Mouse (Mus musculus): Measurements from ENCODE around the gene Camk2g.

Gene Camk2g

DNA sequence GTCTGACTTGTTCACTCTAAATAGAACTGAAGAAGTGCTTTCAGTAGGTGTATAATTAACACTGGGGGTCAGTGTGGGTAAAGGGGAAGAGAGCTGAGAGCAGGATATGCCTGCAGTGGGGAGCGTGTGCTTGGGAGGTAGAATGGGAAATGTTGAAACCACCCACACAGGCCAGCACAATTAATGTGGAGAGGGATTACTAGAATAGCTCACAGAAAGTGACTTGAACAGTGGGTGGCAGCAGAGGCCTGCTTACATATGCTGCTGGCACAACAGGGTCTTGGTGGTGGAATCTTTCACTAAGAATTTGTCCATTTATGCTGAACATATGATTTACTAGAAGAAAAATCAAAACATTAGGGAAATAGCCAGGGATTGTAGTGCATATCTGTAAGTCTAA lies 96.9 kb downstream of the Camk2g start:
- DNase-seq = peak; percentile 39

DNA sequence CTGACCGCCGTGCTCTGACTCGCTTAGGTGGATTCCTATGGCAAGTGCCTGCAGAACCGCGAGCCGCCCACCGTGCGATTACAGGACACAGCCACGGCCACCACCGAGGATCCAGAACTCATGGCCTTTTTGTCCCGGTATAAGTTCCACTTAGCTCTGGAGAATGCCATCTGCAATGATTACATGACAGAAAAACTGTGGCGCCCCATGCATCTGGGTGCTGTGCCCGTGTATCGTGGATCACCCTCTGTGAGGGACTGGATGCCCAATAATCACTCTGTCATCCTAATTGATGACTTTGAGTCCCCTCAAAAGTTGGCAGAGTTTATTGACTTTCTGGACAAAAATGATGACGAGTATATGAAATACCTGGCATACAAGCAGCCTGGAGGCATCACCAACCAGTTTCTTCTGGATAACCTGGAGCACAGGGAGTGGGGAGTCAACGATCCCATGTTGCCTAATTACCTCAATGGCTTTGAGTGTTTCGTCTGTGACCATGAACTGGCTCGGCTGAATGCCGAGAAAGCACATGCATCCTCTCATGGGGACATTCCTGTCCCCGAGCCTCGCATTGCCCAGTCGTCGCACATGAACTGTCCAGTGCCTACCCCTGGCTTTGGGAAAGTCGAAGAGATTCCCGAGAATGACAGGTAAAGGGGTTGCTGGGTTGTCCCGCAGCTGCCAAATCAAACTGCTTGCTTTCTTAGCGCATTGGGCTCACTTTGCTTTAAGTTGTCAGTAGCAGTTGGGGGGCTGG lies 97.9 kb downstream of the Camk2g start:
- no peak for DNase-seq

DNA sequence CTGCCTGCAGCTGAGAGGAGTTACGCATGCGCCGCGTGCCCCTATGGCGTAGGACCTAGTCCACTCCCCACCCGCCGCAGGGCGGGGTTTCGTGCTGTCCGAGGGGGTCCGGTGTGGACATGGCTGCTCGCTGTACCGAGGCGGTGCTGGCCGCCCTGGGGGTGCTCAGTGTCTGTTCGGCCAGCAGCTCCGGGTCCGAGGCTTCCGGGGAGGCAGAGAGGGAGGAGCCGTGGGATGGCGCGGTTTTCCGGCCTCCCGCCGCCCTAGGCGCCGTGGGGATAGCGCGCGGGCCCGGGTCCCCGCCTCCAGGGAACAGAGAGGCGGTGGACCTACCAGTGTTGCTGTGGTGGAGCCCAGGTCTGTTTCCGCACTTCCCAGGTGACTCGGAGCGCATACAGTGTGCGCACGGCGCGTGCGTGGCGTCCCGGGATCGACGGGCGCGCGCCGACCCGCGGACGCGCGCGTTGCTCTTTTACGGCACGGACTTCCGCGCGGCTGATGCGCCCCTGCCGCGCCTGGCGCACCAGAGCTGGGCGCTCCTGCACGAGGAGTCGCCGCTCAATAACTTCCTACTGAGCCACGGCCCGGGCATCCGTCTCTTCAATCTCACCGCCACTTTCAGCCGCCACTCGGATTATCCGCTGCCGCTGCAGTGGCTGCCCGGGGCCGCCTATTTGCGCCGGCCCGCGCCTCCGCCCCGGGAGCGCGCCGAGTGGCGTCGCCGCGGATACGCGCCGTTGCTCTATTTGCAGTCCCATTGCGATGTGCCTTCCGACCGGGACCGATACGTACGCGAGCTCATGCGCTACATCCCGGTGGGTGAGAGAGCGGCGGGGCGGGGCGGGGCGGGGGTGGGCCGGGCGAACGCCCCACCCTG lies 98.8 kb downstream of the Camk2g start, which contains the start of gene Fut11:
Fut11 (plus strand) TSS at position 85 of the 877 bp plus-strand sequence.
- peak; percentile 77 for DNase-seq

DNA sequence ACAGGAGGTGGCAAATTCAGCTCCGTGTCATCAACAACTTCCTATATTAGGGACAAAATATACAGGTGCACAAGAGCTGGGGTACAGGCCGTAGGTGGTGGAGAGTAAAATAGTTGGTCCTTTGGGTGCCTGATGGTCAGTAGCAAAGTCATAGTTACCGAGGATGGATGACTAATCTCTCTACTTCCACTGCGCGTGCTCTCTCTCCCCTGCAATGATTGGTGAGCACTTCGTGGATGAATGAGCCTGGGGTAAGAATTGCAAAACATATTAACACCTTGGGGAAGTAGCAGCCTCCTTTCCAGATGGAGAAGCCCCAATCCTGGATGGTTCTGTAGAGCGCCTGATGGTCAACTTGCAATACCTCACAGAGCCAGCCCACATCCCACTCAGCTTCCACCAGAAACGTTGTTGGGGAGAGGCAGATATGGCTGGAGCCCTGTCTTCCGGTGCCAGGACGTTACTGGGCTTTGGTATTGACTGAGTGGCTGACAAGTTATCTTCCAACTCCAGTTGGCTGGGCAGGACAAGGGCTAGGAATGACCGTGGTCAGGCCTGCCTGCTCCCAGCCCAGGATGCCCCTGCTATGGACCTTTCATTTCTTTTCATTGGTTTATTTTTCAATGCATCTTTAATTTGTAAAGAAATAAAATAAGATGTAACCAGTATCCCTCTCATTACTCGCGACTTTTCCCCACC lies 99.6 kb downstream of the Camk2g start:
- DNase-seq = peak; percentile 27

DNA sequence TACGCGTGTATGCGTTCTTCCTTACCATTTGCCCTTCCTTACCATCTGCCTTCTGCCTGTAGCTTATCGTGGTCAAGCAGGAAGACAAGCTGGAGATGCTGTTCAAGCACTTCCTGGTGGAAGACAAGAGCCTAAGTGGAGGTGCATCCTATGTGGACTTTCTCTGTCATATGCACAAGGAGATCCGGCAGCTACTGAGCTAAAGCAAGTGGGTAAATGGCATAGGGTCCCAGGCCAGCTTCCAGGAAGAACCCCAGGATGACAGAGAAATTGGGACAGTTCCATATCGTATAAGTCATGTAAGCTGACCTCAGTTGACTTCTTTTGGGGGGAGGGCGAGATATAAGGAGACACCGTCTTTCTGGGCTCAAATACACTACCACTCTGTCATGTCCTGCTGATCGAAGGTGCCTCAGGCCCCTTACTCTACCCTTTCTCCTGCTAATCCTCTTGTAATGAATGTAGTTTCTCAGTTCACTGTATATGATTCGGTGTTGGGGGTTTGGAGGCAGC lies 100.2 kb downstream of the Camk2g start:
- DNase-seq = no peak

DNA sequence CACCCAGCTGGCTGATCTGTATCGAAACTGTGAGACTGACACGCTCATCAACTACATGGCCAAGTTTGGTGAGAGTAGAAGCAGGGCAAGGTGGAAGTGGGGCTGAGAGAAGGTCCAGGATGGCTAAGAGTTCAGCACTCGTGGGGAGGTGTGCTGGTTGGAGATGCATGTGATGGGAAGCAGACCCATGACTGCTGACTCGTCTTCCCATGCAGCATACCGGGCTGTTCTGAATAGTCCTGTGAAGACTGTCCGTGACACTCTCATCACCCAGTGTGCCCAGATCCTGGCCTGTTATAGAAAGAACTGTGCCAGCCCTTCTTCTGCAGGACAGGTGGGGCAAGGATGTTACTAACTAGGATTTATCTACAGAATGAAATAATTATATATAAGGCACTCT lies 102.1 kb downstream of the Camk2g start:
- no peak for DNase-seq

DNA sequence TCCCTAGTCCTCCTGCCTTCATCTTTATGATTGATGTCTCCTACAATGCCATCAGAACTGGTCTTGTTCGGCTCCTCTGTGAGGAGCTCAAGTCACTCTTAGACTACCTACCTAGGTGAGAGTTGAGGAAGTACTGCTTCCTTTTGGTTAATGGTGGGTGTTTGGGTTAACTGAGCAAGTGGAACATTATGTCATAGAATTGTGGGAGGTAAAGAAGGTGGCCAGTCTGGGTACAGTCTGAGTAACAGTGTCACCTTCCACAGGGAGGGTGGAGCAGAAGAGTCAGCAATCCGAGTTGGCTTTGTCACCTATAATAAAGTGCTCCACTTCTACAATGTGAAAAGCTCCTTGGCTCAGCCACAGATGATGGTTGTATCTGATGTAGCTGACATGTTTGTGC lies 104.9 kb downstream of the Camk2g start:
- DNase-seq = no peak

DNA sequence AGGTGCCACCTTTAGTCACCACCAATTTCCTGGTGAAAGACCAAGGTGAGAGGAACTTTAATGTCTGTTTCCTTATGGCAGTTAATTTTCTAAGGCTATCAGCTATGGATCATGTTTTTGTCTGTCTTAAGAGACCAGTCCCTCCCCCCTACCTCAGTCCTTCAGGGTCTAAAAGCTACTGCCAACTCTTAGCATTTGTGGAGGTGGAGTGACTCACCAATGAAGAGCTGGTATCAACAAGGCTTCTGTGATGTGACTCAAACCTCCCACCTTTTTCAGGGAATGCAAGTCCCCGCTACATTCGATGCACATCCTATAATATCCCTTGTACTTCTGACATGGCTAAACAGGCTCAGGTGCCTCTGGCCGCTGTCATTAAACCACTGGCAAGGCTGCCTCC lies 107.3 kb downstream of the Camk2g start:
- no peak for DNase-seq
